Mouse (Mus musculus): ENCODE measurements around the gene Sf3b1. TPM values are rescaled to one million over a fixed set of nuclear protein-coding genes. Genes with fewer than 3 reads are reported as not detected.
A peak's percentile ranks its signal among the peaks of the same experiment; 100 is the strongest.
"Not testable (repeated sequence)": the region's sequence is repeated elsewhere in the genome, so short reads cannot be mapped to it uniquely, and the experiment has no call there.

The Sf3b1 gene
- total RNA-seq (2021) = 100 to 1,000 TPM; 117 to 148 TPM
- long read RNA-seq, experiment 1, full-length matches to known transcripts = 14 of 128 reads
- long read RNA-seq, experiment 1, partial matches to known transcripts = 107 of 128 reads
- long read RNA-seq, experiment 1, other reads (novel, unspliced or antisense) = 7 of 128 reads
- long read RNA-seq, experiment 2, full-length matches to known transcripts = 45 of 67 reads
- long read RNA-seq, experiment 2, partial matches to known transcripts = 10 of 67 reads
- long read RNA-seq, experiment 2, other reads (novel, unspliced or antisense) = 12 of 67 reads

- DNase-seq = peak; percentile 97
Measured at GRCm38 (mm10) chr1:55027253-55027801, at the start of gene Sf3b1. TSS of gene Sf3b1 (minus strand) at chr1:55027481.

GRCm38 (mm10) chr1:55076395-55076743, 49.1 kb upstream of the Sf3b1 start:
- no peak for DNase-seq

- no peak for DNase-seq
Measured at GRCm38 (mm10) chr1:55075652-55076394, 48.5 kb upstream of the Sf3b1 start.

- DNase-seq = no peak
Measured at GRCm38 (mm10) chr1:55074757-55075156, 47.5 kb upstream of the Sf3b1 start.

GRCm38 (mm10) chr1:55072328-55072727, 45.0 kb upstream of the Sf3b1 start:
- DNase-seq = not testable (repeated sequence)

GRCm38 (mm10) chr1:55061772-55062171, 34.5 kb upstream of the Sf3b1 start:
- no peak for DNase-seq

- DNase-seq = no peak
Measured at GRCm38 (mm10) chr1:55061099-55061498, 33.8 kb upstream of the Sf3b1 start.

GRCm38 (mm10) chr1:55058383-55058782, 31.1 kb upstream of the Sf3b1 start:
- DNase-seq = not testable (repeated sequence)

- no peak for DNase-seq
Measured at GRCm38 (mm10) chr1:55055322-55056115, 28.2 kb upstream of the Sf3b1 start.

GRCm38 (mm10) chr1:55053596-55053995, 26.3 kb upstream of the Sf3b1 start:
- no peak for DNase-seq

GRCm38 (mm10) chr1:55053005-55053404, 25.7 kb upstream of the Sf3b1 start:
- peak; percentile 83 for DNase-seq

- DNase-seq = peak; percentile 100
Measured at GRCm38 (mm10) chr1:55052355-55052953, 25.2 kb upstream of the Sf3b1 start, which contains the start of gene Coq10b. TSS of gene Coq10b (plus strand) at chr1:55052770.

GRCm38 (mm10) chr1:55051671-55052070, 24.4 kb upstream of the Sf3b1 start:
- DNase-seq = no peak

- DNase-seq = no peak
Measured at GRCm38 (mm10) chr1:55048841-55049587, 21.7 kb upstream of the Sf3b1 start.

- no peak for DNase-seq
Measured at GRCm38 (mm10) chr1:55043164-55043563, 15.9 kb upstream of the Sf3b1 start.

GRCm38 (mm10) chr1:55042246-55042645, 15.0 kb upstream of the Sf3b1 start:
- no peak for DNase-seq

GRCm38 (mm10) chr1:55041691-55042090, 14.4 kb upstream of the Sf3b1 start:
- no peak for DNase-seq

GRCm38 (mm10) chr1:55039944-55040343, 12.7 kb upstream of the Sf3b1 start:
- DNase-seq = no peak

- DNase-seq = no peak
Measured at GRCm38 (mm10) chr1:55031026-55031779, 3.9 kb upstream of the Sf3b1 start.

GRCm38 (mm10) chr1:55029446-55029845, 2.2 kb upstream of the Sf3b1 start:
- DNase-seq = no peak
